Mouse (Mus musculus): ENCODE results near the gene Anxa7. TPM values are rescaled to one million over a fixed set of nuclear protein-coding genes. Genes with fewer than 3 reads are reported as not detected.

Anxa7 gene
- polyA plus RNA-seq, 1 experiment from 2014 or later: 16.1 TPM

DNA sequence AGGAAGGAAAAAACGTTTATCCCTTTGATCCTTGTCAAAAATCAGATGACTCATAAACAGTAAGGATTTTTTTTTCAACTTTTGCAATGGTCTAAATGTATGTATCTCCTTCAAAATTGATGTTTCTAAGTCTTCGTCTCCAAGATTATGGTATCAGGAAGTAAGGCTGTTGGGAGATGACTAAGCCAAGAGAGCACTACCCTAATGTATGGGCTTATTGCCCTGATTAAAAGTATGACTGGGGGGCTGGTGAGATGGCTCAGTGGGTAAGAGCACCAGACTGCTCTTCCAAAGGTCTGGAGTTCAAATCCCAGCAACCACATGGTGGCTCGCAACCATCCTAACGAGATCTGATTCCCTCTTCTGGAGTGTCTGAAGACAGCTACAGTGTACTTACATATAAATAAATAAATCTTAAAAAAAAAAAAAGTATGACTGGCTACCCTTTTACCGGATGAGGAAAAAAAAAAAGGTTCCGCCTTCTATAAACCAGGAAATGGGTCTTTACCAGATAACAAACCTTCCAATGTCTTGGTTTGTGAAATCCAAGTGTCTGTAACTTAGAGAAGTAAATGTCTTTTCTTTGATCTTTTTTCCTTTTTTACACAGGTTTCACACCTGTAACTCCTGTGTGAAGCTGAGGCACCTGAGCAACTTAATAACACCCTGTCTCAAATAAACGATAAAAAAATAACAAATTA lies 2.3 kb upstream of the Anxa7 start:
- Histone ChIP-seq H3K36me3 (ENCODE audit: control insufficient read depth, insufficient read depth, low read length) (no peaks in the 10 kb centered on the region; the same call in 1 of the 2 replicates), H3K4me3 (ENCODE audit: low read depth, low read length) (no peak overlapping the region), H3K4me1 (ENCODE audit: control insufficient read depth, insufficient read depth, low read length) (peaks cover 5% of the 10 kb centered on the region; the same call in 1 of the 2 replicates), H3K27me3 (ENCODE audit: control insufficient read depth, insufficient read depth, low read depth, low read length) (no peaks in the 10 kb centered on the region), H3K4me2 (ENCODE audit: low read length) (no peak overlapping the region), H3K9ac (ENCODE audit: low read depth, low read length) (no peak overlapping the region), H3K27ac (ENCODE audit: low read length) (no peak overlapping the region), H3K9me3 (replicated peaks; ENCODE audit: control insufficient read depth, low read length, poor library complexity, severe bottlenecking) (no peaks in the 10 kb centered on the region)
- 93% methylated on average over 7 of the region's 7 CpGs for WGBS
- no peak for ATAC-seq

DNA sequence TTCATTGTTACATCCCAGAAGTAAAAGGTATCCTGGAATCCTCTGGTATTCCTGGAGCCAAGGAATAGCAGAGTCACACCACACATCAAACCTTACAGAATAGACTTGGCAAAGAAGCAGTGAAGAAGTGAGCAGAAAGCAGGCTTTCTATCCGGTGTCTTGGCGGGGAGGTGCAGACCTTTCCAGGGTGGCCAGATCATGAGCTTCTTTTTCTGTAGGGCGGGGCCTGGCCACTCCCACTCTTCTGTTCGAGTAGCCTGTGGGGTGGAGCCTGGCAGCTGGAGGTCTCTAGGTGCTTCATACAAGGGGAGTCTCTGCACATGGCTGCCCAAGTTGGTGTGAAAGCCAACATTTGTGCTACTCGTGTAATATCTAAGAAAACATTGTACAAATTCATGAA lies 1.3 kb upstream of the Anxa7 start:
- no peak for ATAC-seq
- peaks cover 5% of the 10 kb centered on the region; the same call in 1 of the 2 replicates for H3K4me1 ChIP-seq (ENCODE audit: control insufficient read depth, insufficient read depth, low read length)
- WGBS: 23% methylated on average over 5 of the region's 5 CpGs
- no peak overlapping the region for H3K4me2 ChIP-seq (ENCODE audit: low read length)
- H3K9ac ChIP-seq (ENCODE audit: low read depth, low read length): no peak overlapping the region
- H3K27me3 ChIP-seq (ENCODE audit: control insufficient read depth, insufficient read depth, low read depth, low read length): no peaks in the 10 kb centered on the region
- H3K27ac ChIP-seq (ENCODE audit: low read length): no peak overlapping the region
- H3K36me3 ChIP-seq (ENCODE audit: control insufficient read depth, insufficient read depth, low read length): no peaks in the 10 kb centered on the region
- no peak overlapping the region for H3K4me3 ChIP-seq (ENCODE audit: low read depth, low read length)
- H3K9me3 ChIP-seq (replicated peaks; ENCODE audit: control insufficient read depth, low read length, poor library complexity, severe bottlenecking): no peaks in the 10 kb centered on the region

DNA sequence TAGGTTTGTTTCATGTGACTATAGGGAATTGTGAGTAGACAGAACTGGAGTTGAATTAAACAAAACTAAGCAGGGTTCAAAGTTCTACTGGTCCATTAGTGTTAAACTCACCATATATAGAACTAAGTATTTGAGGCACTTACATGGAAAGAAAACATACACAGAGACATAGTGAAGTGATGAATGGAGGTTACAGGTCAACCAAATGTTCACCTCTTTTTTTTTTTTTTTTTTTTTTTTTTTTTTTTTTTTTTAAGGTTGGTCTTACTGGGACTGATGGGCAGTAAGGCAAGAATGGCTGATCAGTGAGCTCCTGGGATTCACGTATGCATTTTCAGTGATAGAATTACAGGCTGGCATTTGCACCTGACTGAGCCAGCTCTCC lies 254 bp upstream of the Anxa7 start:
- ATAC-seq: no peak
- H3K36me3 ChIP-seq (ENCODE audit: control insufficient read depth, insufficient read depth, low read length): no peaks in the 10 kb centered on the region
- H3K27me3 ChIP-seq (ENCODE audit: control insufficient read depth, insufficient read depth, low read depth, low read length): no peaks in the 10 kb centered on the region
- peaks cover 5% of the 10 kb centered on the region; the same call in 1 of the 2 replicates for H3K4me1 ChIP-seq (ENCODE audit: control insufficient read depth, insufficient read depth, low read length)
- H3K27ac ChIP-seq (ENCODE audit: low read length): no peak overlapping the region
- H3K4me3 ChIP-seq (ENCODE audit: low read depth, low read length): peak overlapping the region; percentile 77
- H3K9me3 ChIP-seq (replicated peaks; ENCODE audit: control insufficient read depth, low read length, poor library complexity, severe bottlenecking): no peaks in the 10 kb centered on the region
- peak overlapping the region; percentile 76; the same call in 1 of the 2 replicates for H3K9ac ChIP-seq (ENCODE audit: low read depth, low read length)
- WGBS: 66% methylated on average over 1 of the region's 1 CpGs
- peak overlapping the region; percentile 89 for H3K4me2 ChIP-seq (ENCODE audit: low read length)

DNA sequence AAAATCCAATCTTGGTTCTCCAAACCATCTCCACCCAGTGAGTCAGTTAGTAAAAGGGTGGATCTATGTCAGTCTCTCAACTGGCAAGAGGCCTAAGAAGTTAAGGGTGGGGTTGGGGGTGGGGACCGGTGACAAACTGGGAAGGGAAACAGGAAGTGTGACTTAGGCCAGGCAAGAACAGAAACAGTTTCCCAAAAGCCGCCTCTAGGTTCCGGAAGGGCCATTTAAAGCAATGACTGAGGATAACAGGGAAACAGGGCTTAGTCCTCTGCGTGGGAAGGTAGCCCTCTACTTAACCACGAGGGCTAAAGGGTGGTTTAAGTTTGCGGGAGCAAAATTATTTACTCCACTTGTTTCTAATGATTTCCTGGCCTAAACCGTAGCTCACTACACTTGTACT lies 1.1 kb downstream of the Anxa7 start:
- peak overlapping the region; percentile 89 for H3K4me2 ChIP-seq (ENCODE audit: low read length)
- peak overlapping the region; percentile 77 for H3K4me3 ChIP-seq (ENCODE audit: low read depth, low read length)
- no peaks in the 10 kb centered on the region for H3K27me3 ChIP-seq (ENCODE audit: control insufficient read depth, insufficient read depth, low read depth, low read length)
- H3K9ac ChIP-seq (ENCODE audit: low read depth, low read length): no peak overlapping the region
- H3K4me1 ChIP-seq (ENCODE audit: control insufficient read depth, insufficient read depth, low read length): peaks cover 5% of the 10 kb centered on the region; the same call in 1 of the 2 replicates
- H3K27ac ChIP-seq (ENCODE audit: low read length): no peak overlapping the region
- WGBS: 40% methylated on average over 7 of the region's 7 CpGs
- no peak for ATAC-seq
- no peaks in the 10 kb centered on the region for H3K36me3 ChIP-seq (ENCODE audit: control insufficient read depth, insufficient read depth, low read length)
- no peaks in the 10 kb centered on the region for H3K9me3 ChIP-seq (replicated peaks; ENCODE audit: control insufficient read depth, low read length, poor library complexity, severe bottlenecking)

DNA sequence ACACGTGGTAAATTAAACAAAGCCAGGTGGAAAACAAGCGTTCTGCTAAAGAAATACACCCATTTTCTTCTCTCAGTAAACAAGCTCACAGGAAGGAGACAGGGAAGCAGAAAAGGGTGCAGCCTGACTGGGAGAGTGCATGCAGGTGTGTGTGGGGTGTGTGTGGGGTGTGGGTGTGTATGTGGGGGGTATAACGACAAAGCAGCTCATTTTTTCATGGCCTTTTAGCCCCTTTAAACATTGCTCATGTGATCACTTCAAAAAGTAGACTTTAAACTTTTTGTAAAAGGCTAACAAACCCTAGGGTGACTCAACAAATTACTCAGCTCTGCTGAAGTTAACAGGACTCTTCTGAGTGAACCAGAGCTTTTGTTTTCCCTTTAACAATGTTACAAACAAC lies 1.5 kb downstream of the Anxa7 start:
- no peak overlapping the region for H3K27ac ChIP-seq (ENCODE audit: low read length)
- H3K4me2 ChIP-seq (ENCODE audit: low read length): no peak overlapping the region
- 56% methylated on average over 3 of the region's 3 CpGs for WGBS
- H3K4me3 ChIP-seq (ENCODE audit: low read depth, low read length): no peak overlapping the region
- no peaks in the 10 kb centered on the region for H3K27me3 ChIP-seq (ENCODE audit: control insufficient read depth, insufficient read depth, low read depth, low read length)
- no peak overlapping the region for H3K9ac ChIP-seq (ENCODE audit: low read depth, low read length)
- H3K36me3 ChIP-seq (ENCODE audit: control insufficient read depth, insufficient read depth, low read length): no peaks in the 10 kb centered on the region
- H3K4me1 ChIP-seq (ENCODE audit: control insufficient read depth, insufficient read depth, low read length): peaks cover 5% of the 10 kb centered on the region; the same call in 1 of the 2 replicates
- no peak for ATAC-seq
- no peaks in the 10 kb centered on the region for H3K9me3 ChIP-seq (replicated peaks; ENCODE audit: control insufficient read depth, low read length, poor library complexity, severe bottlenecking)

DNA sequence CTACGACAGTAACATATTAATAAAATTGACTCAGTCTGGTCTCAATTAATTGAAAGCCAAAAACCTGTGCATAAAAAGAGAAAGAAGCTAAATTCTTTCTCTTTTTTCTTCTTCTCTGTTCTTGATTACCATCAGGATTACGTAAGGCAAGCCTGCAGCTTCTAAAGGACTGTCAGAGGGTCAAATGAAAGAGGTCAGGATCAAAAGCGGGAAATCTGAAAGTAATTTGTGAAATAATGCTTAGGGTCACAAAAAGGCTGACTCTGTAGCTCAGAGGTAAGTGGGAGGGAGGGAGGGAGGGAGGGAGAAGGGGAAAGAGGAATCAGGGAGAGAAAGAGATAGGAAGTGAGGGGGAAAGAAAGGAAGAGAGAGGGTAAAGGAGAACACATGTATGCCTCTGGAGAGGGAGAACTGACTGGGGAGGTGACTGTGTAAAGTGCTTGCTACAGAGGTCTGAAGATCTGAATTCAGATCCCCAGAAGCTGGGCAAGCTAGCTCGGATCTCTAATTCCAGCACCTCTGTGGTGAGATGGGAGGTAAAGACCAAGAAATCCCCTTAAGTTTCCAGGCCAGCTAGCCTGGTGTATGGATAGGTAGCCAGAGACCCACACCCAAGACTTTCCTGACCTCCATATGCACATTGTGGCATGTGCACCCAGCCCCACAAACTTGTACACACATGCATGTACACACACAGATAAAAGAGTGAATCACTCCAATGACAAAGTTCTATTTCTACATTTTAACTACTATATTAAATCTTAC lies 2.5 kb downstream of the Anxa7 start:
- WGBS: 38% methylated on average over 4 of the region's 4 CpGs
- no peaks in the 10 kb centered on the region for H3K27me3 ChIP-seq (ENCODE audit: control insufficient read depth, insufficient read depth, low read depth, low read length)
- peaks cover 5% of the 10 kb centered on the region; the same call in 1 of the 2 replicates for H3K4me1 ChIP-seq (ENCODE audit: control insufficient read depth, insufficient read depth, low read length)
- no peak overlapping the region for H3K4me3 ChIP-seq (ENCODE audit: low read depth, low read length)
- H3K9me3 ChIP-seq (replicated peaks; ENCODE audit: control insufficient read depth, low read length, poor library complexity, severe bottlenecking): no peaks in the 10 kb centered on the region
- ATAC-seq: no peak
- H3K27ac ChIP-seq (ENCODE audit: low read length): no peak overlapping the region
- H3K36me3 ChIP-seq (ENCODE audit: control insufficient read depth, insufficient read depth, low read length): no peaks in the 10 kb centered on the region
- H3K9ac ChIP-seq (ENCODE audit: low read depth, low read length): no peak overlapping the region
- no peak overlapping the region for H3K4me2 ChIP-seq (ENCODE audit: low read length)

DNA sequence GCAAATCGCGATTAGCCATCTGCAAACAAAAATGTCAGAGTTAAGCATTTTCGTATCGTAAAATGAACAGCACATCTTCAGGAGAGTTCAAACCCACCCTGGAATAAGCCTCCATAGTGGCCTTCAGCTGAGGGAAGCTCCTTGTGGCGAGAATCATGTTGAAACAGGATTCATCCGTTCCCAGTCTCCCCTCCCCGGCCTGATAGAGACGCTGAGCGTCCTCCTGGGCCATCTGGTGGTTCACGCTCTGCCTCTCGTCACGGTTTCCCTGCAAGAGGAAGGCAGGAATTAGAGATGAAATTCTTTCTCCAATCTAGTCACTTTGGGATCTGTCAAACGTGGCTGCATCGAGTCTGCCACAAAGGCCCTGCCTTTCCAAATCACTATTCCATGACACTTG lies 19.7 kb downstream of the Anxa7 start:
- peaks cover 9% of the 10 kb centered on the region for H3K36me3 ChIP-seq (ENCODE audit: control insufficient read depth, insufficient read depth, low read length)
- H3K4me1 ChIP-seq (ENCODE audit: control insufficient read depth, insufficient read depth, low read length): no peaks in the 10 kb centered on the region
- H3K9ac ChIP-seq (ENCODE audit: low read depth, low read length): no peak overlapping the region
- no peaks in the 10 kb centered on the region for H3K27me3 ChIP-seq (ENCODE audit: control insufficient read depth, insufficient read depth, low read depth, low read length)
- no peak overlapping the region for H3K27ac ChIP-seq (ENCODE audit: low read length)
- H3K9me3 ChIP-seq (replicated peaks; ENCODE audit: control insufficient read depth, low read length, poor library complexity, severe bottlenecking): no peaks in the 10 kb centered on the region
- no peak overlapping the region for H3K4me3 ChIP-seq (ENCODE audit: low read depth, low read length)
- H3K4me2 ChIP-seq (ENCODE audit: low read length): no peak overlapping the region
- ATAC-seq: no peak
- 75% methylated on average over 14 of the region's 14 CpGs for WGBS

DNA sequence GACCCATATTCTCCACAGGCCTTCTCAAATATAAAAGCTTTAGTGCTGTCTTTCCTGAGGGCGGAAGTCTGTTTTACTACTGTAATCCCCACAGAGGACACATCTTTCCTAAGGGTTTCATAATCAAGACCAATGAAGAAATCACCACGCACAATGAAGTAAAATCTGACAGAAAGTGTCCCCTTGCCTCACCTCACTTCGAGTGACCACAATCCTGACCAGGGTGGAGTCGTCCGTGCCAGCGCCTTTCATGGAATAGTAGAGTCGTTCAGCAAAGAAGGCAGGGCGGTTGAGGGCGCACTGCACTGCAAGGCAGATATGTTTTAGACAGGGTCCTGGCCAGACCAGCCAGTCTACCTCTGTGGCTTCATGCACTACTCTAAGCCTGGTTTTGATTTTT lies 21.6 kb downstream of the Anxa7 start:
- peaks cover 3% of the 10 kb centered on the region; the same call in 1 of the 2 replicates for H3K36me3 ChIP-seq (ENCODE audit: control insufficient read depth, insufficient read depth, low read length)
- H3K9ac ChIP-seq (ENCODE audit: low read depth, low read length): no peak overlapping the region
- H3K4me1 ChIP-seq (ENCODE audit: control insufficient read depth, insufficient read depth, low read length): no peaks in the 10 kb centered on the region
- no peak overlapping the region for H3K4me2 ChIP-seq (ENCODE audit: low read length)
- no peak overlapping the region for H3K4me3 ChIP-seq (ENCODE audit: low read depth, low read length)
- no peaks in the 10 kb centered on the region for H3K27me3 ChIP-seq (ENCODE audit: control insufficient read depth, insufficient read depth, low read depth, low read length)
- ATAC-seq: no peak
- H3K9me3 ChIP-seq (replicated peaks; ENCODE audit: control insufficient read depth, low read length, poor library complexity, severe bottlenecking): no peaks in the 10 kb centered on the region
- H3K27ac ChIP-seq (ENCODE audit: low read length): no peak overlapping the region
- WGBS: 93% methylated on average over 9 of the region's 9 CpGs

DNA sequence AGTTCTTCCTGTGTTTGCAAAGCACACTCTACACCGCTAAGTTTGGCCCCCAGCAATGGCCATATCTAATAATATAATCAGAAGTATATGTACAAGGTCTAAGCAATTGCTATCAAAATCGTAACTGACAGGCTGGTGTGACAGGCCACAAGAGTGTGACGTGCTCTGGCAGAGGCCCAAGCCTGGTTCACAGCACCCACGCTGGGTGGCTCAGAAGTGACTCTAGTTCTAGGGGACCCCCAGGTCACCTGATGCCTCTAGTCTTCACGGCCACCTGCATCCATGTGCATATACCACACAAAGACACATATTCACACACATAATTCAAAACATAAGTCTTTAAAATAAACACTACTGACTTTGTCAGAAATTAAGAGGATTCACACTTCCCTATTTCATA lies 27.0 kb downstream of the Anxa7 start:
- Histone ChIP-seq H3K9me3 (replicated peaks; ENCODE audit: control insufficient read depth, low read length, poor library complexity, severe bottlenecking) (no peaks in the 10 kb centered on the region), H3K27me3 (ENCODE audit: control insufficient read depth, insufficient read depth, low read depth, low read length) (no peaks in the 10 kb centered on the region), H3K4me2 (ENCODE audit: low read length) (no peak overlapping the region), H3K4me1 (ENCODE audit: control insufficient read depth, insufficient read depth, low read length) (peaks cover 3% of the 10 kb centered on the region; the same call in 1 of the 2 replicates), H3K36me3 (ENCODE audit: control insufficient read depth, insufficient read depth, low read length) (no peaks in the 10 kb centered on the region; the same call in 1 of the 2 replicates), H3K27ac (ENCODE audit: low read length) (no peak overlapping the region), H3K4me3 (ENCODE audit: low read depth, low read length) (no peak overlapping the region), H3K9ac (ENCODE audit: low read depth, low read length) (no peak overlapping the region)
- ATAC-seq: 0 out of 2 replicates have a peak, but pooled peaks have one; percentile 55
- 93% methylated on average over 5 of the region's 5 CpGs for WGBS
